Mouse (Mus musculus) intestine, postnatal 0 days (tissue): Measurements from ENCODE around the gene Ttc4. TPM values are rescaled to one million over a fixed set of nuclear protein-coding genes. Genes with fewer than 3 reads are reported as not detected.
A peak's percentile ranks its signal among the peaks of the same experiment; 100 is the strongest.

ENCODE experiments used
- ATAC-seq: fragments of 200-750 bp; cut with Nextera tagmentation; 2 replicates; pipeline ENCODE4 v1.8.0; 2017; ENCODE audit warnings: mild to moderate bottlenecking, moderate TSS enrichment, moderate library complexity
- H3K27ac ChIP-seq: fragments of 300-500 bp; sonication (generic); 2 replicates; pipeline ENCODE4 v1.5.1; 2014; ENCODE audit warnings: mild to moderate bottlenecking, low read depth, low read length, moderate library complexity
- H3K27me3 ChIP-seq: fragments of 300-500 bp; sonication (generic); replicated peaks from 2 replicates; pipeline ENCODE4 v1.6.1; 2014; ENCODE audit warnings: low read length, mixed read lengths; ENCODE audit not compliant: control insufficient read depth, insufficient read depth
- H3K36me3 ChIP-seq: fragments of 300-500 bp; sonication (generic); 2 replicates; pipeline ENCODE4 v1.6.1; 2014; ENCODE audit warnings: mild to moderate bottlenecking, moderate library complexity; ENCODE audit not compliant: control insufficient read depth, insufficient read depth
- H3K4me1 ChIP-seq: fragments of 300-500 bp; sonication (generic); replicated peaks from 2 replicates; pipeline ENCODE4 v1.6.1; 2014; ENCODE audit warnings: antibody characterized with exemption, low read length, mixed read lengths; ENCODE audit not compliant: control insufficient read depth, insufficient read depth
- H3K4me2 ChIP-seq: fragments of 300-500 bp; sonication (generic); replicated peaks from 2 replicates; pipeline ENCODE4 v1.6.1; 2014; ENCODE audit warnings: low read depth, mild to moderate bottlenecking, moderate library complexity
- H3K4me3 ChIP-seq: fragments of 300-500 bp; sonication (generic); 2 replicates; pipeline ENCODE4 v1.5.1; 2014; ENCODE audit warnings: low read depth, low read length
- H3K9ac ChIP-seq: fragments of 300-500 bp; sonication (generic); 2 replicates; pipeline ENCODE4 v1.6.1; 2014; ENCODE audit warnings: mild to moderate bottlenecking, low read depth, low read length
- H3K9me3 ChIP-seq: fragments of 300-500 bp; sonication (generic); 2 replicates; pipeline ENCODE4 v1.6.1; 2016; ENCODE audit warnings: mixed run types; ENCODE audit not compliant: control insufficient read depth
- CTCF ChIP-seq: sonication (generic); IDR thresholded peaks from 2 replicates; pipeline ENCODE4 v1.5.1; 2016; ENCODE audit warnings: low read depth, mild to moderate bottlenecking, control low read depth, antibody characterized with exemption, moderate library complexity
- WGBS: fragments of 180-500 bp; shearing (Covaris S2); extraction: QIAGEN DNeasy Blood & Tissue Kit; methylation state at CpG from one replicate; pipeline ENCODE4 v1.1.7; 2014; 5-methylcytosine and 5-hydroxymethylcytosine counted together
- polyA plus RNA-seq: library from polyadenylated mRNA; unstranded; fragments of >200 nt; fragmentation: Nextera tagmentation; extraction: Ambion mirVana; gene quantifications from 2 replicates; pipeline ENCODE4 v1.2.1, GENCODE M21; 2015

The Ttc4 gene
- polyA plus RNA-seq, 1 experiment from 2014 or later, result 29.7 TPM

DNA sequence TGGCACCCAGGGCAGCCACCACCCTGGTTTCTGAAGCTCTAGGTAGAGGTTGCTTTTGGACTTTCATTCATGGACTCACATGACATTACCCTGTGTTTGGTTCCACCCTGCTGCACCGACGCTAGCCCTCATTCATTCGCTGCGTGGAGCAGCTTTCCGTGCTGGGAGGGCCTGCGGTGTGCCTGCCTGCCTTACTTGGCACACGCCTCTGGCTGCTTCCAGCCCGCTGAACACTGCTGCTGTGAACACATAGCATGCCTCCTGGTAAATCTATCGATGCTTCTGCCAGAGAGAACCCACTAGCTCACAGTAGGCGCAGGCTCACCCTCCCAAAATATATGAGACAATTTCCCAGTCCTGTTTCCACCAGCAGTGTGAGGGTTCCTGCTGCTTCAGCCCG is 25.7 kb upstream of the Ttc4 start:
- Histone ChIP-seq H3K4me2 (no peak overlapping the region), H3K4me3 (no peak overlapping the region), H3K9ac (no peak overlapping the region), H3K4me1 (peaks cover 2% of the 10 kb centered on the region; the same call in 1 of the 2 replicates), H3K36me3 (no peaks in the 10 kb centered on the region), H3K27me3 (no peaks in the 10 kb centered on the region), H3K27ac (no peak overlapping the region), H3K9me3 (no peaks in the 10 kb centered on the region)
- no peak for ATAC-seq
- TF ChIP-seq CTCF, result no peak
- 58% methylated on average over 11 of the region's 11 CpGs for WGBS

DNA sequence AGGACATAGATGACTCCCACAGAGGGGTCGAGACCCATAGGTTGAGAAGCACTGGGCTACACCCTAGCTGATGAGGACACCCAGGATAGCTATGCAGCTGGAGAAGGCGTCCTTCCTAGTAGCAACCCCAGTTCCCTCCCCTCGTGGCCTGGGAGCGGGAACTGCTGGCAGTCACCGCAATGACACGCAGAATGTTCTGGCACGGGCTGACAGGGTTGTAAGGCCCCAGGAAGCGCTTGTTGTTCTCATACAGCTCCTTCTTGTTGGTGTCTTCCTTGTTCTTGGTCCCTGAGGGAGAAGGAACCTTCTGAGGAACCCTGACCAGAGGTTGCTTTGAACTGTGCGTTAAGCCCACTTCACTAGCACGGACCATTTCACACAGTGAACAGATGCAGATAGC is 25.2 kb upstream of the Ttc4 start:
- no peak overlapping the region for H3K9ac ChIP-seq
- H3K4me2 ChIP-seq, result no peak overlapping the region
- no peak overlapping the region for H3K4me3 ChIP-seq
- ATAC-seq, result no peak
- H3K27ac ChIP-seq, result no peak overlapping the region
- WGBS, result 74% methylated on average over 10 of the region's 10 CpGs
- peaks cover 2% of the 10 kb centered on the region; the same call in 1 of the 2 replicates for H3K4me1 ChIP-seq
- no peaks in the 10 kb centered on the region for H3K9me3 ChIP-seq
- H3K36me3 ChIP-seq, result no peaks in the 10 kb centered on the region
- TF ChIP-seq CTCF, result no peak
- no peaks in the 10 kb centered on the region for H3K27me3 ChIP-seq

DNA sequence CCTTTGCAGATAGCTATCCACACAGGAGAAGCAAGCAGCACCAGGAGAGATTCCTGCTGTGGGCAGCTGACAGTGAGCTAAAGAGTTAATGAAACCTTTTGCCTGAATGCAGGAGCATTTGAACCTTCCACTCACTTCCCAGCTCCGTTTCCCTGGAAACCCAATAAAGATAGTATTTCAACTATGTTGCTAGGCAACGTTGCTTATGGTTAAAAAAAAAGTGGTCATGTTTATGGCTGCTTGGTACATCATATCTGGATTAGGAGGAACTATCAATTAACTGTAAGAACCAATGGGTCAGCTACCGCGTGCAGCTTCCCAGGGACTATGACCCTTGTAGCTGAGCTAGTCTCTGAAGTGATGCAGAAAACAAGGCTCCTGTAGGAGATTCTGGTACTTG is 22.1 kb upstream of the Ttc4 start:
- WGBS, result 14% methylated on average over 4 of the region's 4 CpGs
- Histone ChIP-seq H3K4me3 (no peak overlapping the region), H3K9ac (no peak overlapping the region), H3K27ac (no peak overlapping the region), H3K4me2 (no peak overlapping the region), H3K27me3 (no peaks in the 10 kb centered on the region), H3K36me3 (no peaks in the 10 kb centered on the region), H3K9me3 (no peaks in the 10 kb centered on the region), H3K4me1 (no peaks in the 10 kb centered on the region; the same call in 1 of the 2 replicates)
- ATAC-seq, result peak; percentile 56
- TF ChIP-seq CTCF, result no peak

DNA sequence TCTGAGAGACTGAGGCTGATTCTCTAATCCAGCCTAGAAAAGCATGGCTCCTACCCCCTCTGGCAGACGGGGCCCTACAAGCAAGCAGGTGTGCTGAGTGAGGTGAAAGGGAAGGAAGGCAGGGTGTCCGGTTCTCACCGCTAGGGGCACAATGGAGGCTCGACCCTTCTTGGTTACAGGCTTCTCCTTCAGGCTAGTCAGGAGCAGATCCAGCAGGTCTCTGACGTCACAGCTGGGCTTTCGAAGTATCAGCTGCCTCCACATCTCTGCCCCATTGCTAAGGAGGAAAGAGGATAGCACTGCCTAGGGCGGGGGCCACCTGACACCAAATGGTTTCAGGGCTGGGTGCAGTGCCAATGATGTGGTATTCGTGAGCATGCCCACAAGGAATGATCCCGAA is 21.2 kb upstream of the Ttc4 start:
- H3K4me2 ChIP-seq, result no peak overlapping the region
- H3K9ac ChIP-seq, result no peak overlapping the region
- WGBS, result 15% methylated on average over 9 of the region's 9 CpGs
- no peak overlapping the region for H3K27ac ChIP-seq
- no peaks in the 10 kb centered on the region for H3K36me3 ChIP-seq
- TF ChIP-seq CTCF, result peak; percentile 79
- H3K4me3 ChIP-seq, result no peak overlapping the region
- ATAC-seq, result peak; percentile 46
- H3K27me3 ChIP-seq, result no peaks in the 10 kb centered on the region
- no peaks in the 10 kb centered on the region for H3K9me3 ChIP-seq
- H3K4me1 ChIP-seq, result no peaks in the 10 kb centered on the region

DNA sequence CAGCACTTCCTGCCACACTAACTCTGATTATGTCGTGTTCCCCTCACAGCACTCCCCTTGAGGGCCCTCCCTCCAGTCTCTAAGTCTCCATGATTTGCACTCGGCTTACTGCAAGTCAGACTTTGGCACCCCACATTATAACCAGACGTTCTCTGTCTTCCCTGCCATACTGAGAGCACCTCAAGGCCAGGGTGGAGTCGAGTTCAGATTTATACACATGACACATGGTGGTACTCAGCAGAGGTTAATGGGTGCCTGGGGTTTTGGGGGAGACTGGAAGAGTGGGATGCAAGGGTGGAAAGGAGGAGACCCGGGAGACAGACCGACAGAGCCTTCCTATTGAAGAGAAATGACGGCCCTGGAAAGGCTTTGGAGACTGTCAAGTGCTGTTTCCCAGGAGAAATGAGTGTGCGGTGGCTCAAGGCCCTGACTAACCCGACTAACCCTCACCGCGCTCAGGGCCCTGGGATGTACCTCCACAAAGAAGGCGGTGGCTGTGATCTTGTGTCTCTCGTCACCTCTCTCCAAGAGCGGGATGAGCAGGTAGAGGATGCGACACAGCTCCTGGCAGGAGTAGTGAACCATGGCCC is 15.2 kb upstream of the Ttc4 start:
- ATAC-seq, result no peak
- 76% methylated on average over 15 of the region's 15 CpGs for WGBS

DNA sequence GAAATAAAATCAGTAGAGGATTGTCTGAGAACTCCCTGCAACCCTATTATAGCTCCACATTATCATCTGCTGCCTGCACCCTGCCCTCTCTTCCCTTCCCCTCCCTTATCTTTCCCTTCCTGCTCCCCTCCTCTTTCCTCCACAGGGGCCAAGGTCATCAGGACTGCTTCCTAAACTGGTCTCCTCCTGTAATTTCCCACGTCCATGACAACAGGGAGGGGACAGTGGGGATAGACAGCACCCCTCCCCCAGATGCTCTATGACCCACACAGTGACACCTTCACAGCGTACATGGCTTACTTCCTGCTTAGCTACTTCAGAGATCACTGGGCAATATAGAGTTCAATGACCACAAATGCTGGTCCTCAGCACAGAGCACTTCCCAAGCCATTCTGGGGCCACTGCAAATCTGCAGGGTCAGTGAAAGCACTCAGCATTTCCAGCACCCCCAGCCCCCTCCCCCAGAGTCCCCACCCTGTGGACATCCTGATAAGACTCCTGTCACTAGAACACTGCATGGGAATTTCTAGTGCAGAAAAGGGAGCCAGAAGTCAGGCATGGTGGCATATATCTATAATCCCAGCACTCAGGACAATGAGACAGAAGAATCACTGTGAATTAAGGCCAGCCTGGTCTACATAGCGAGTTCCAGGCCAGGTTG is 10.0 kb upstream of the Ttc4 start:
- ATAC-seq, result peak; percentile 84
- Histone ChIP-seq H3K9me3 (no peaks in the 10 kb centered on the region), H3K4me3 (no peak overlapping the region), H3K27me3 (no peaks in the 10 kb centered on the region), H3K27ac (peak overlapping the region; percentile 17), H3K4me1 (no peaks in the 10 kb centered on the region), H3K9ac (no peak overlapping the region), H3K36me3 (no peaks in the 10 kb centered on the region), H3K4me2 (no peak overlapping the region)
- TF ChIP-seq CTCF, result no peak
- 21% methylated on average over 3 of the region's 3 CpGs for WGBS

More for the DNA sequence above, 15.2 kb upstream of the Ttc4 start:
- Histone ChIP-seq H3K4me2 (no peak overlapping the region), H3K27me3 (no peaks in the 10 kb centered on the region), H3K4me3 (no peak overlapping the region), H3K9ac (no peak overlapping the region), H3K36me3 (no peaks in the 10 kb centered on the region), H3K27ac (no peak overlapping the region), H3K4me1 (no peaks in the 10 kb centered on the region), H3K9me3 (no peaks in the 10 kb centered on the region)
- no peak for TF ChIP-seq CTCF
